Mouse (Mus musculus) cerebellum, adult 11 months (tissue): ENCODE data around the gene Zfp786.

Experiments
- DNase-seq: peaks from one replicate; pipeline ENCODE4 v3.0.0; 2022

The Zfp786 gene

GRCm38 (mm10) chr6:47771760-47772159, 58.9 kb downstream of the Zfp786 start:
- DNase-seq: peak; percentile 38

- peak; percentile 11 for DNase-seq
Measured at GRCm38 (mm10) chr6:47771113-47771512, 59.6 kb downstream of the Zfp786 start.

- DNase-seq: peak; percentile 43
Measured at GRCm38 (mm10) chr6:47769861-47770260, 60.8 kb downstream of the Zfp786 start.
